Mouse (Mus musculus) embryonic facial prominence, embryonic 12.5 days (tissue): ENCODE measurements around the gene Fam89b. TPM values are rescaled to one million over a fixed set of nuclear protein-coding genes. Genes with fewer than 3 reads are reported as not detected.

Experiments
- ATAC-seq: fragments of 200-750 bp; cut with Nextera tagmentation; 2 replicates; pipeline ENCODE4 v1.8.0; 2017; ENCODE audit not compliant: insufficient number of reproducible peaks, insufficient read depth, low FRiP score, low TSS enrichment
- H3K27ac ChIP-seq: fragments of 300-500 bp; sonication (generic); 2 replicates; pipeline ENCODE4 v1.5.1; 2016; ENCODE audit warnings: mild to moderate bottlenecking
- H3K27me3 ChIP-seq: fragments of 300-500 bp; sonication (generic); 2 replicates; pipeline ENCODE4 v1.6.1; 2016; ENCODE audit warnings: mild to moderate bottlenecking, moderate library complexity
- H3K36me3 ChIP-seq: fragments of 300-500 bp; sonication (generic); 2 replicates; pipeline ENCODE4 v1.6.1; 2016; ENCODE audit warnings: mild to moderate bottlenecking
- H3K4me1 ChIP-seq: fragments of 300-500 bp; sonication (generic); 2 replicates; pipeline ENCODE4 v1.6.1; 2016
- H3K4me2 ChIP-seq: fragments of 300-500 bp; sonication (generic); replicated peaks from 2 replicates; pipeline ENCODE4 v1.6.1; 2016; ENCODE audit warnings: mild to moderate bottlenecking, moderate library complexity
- H3K4me3 ChIP-seq: fragments of 300-500 bp; sonication (generic); 2 replicates; pipeline ENCODE4 v1.5.1; 2016; ENCODE audit warnings: mild to moderate bottlenecking
- H3K9ac ChIP-seq: fragments of 300-500 bp; sonication (generic); 2 replicates; pipeline ENCODE4 v1.6.1; 2016; ENCODE audit warnings: mild to moderate bottlenecking, moderate library complexity
- H3K9me3 ChIP-seq: fragments of 300-500 bp; sonication (generic); 2 replicates; pipeline ENCODE4 v1.6.1; 2016; ENCODE audit warnings: mild to moderate bottlenecking, moderate library complexity
- WGBS: fragments of 180-500 bp; shearing (Covaris S2); methylation state at CpG from one replicate; pipeline ENCODE4 v1.1.7; 2016; 5-methylcytosine and 5-hydroxymethylcytosine counted together
- polyA plus RNA-seq: library from polyadenylated mRNA; unstranded; fragments of >200 nt; fragmentation: Nextera tagmentation; extraction: Ambion mirVana; gene quantifications from 2 replicates; pipeline ENCODE4 v1.2.1, GENCODE M21; 2016

Fam89b gene
- polyA plus RNA-seq, 1 experiment from 2014 or later, result 143 TPM

GRCm38 (mm10) chr19:5731264-5731978 lies 2.0 kb upstream of the Fam89b start:
- Histone ChIP-seq H3K4me1 (peaks cover 36% of the 10 kb centered on the region), H3K27ac (peak overlapping the region; percentile 46; the same call in 1 of the 2 replicates), H3K9me3 (no peaks in the 10 kb centered on the region), H3K4me3 (peak overlapping the region; percentile 89), H3K36me3 (no peaks in the 10 kb centered on the region), H3K4me2 (peak overlapping the region; percentile 97), H3K27me3 (0 out of 2 replicates have a peak, but pooled peaks cover 3% of the 10 kb centered on the region), H3K9ac (peak overlapping the region; percentile 75)
- ATAC-seq, result peak; percentile 63
- WGBS, result 1% methylated on average over 47 of the region's 47 CpGs

GRCm38 (mm10) chr19:5730314-5731186 lies 1.1 kb upstream of the Fam89b start:
- ATAC-seq, result no peak
- Histone ChIP-seq H3K27me3 (0 out of 2 replicates have a peak, but pooled peaks cover 2% of the 10 kb centered on the region), H3K27ac (no peak overlapping the region), H3K4me2 (peak overlapping the region; percentile 97), H3K9ac (peak overlapping the region; percentile 75), H3K36me3 (no peaks in the 10 kb centered on the region), H3K4me3 (peak overlapping the region; percentile 89), H3K9me3 (no peaks in the 10 kb centered on the region), H3K4me1 (peaks cover 44% of the 10 kb centered on the region)
- 73% methylated on average over 29 of the region's 29 CpGs for WGBS

GRCm38 (mm10) chr19:5728631-5729443 lies 616 bp downstream of the Fam89b start:
- H3K9me3 ChIP-seq, result no peaks in the 10 kb centered on the region
- H3K27ac ChIP-seq, result peak overlapping the region; percentile 95
- H3K4me1 ChIP-seq, result peaks cover 51% of the 10 kb centered on the region
- peak overlapping the region; percentile 97 for H3K4me2 ChIP-seq
- 8% methylated on average over 37 of the region's 37 CpGs for WGBS
- peaks cover 8% of the 10 kb centered on the region; the same call in 1 of the 2 replicates for H3K36me3 ChIP-seq
- peak overlapping the region; percentile 89 for H3K4me3 ChIP-seq
- no peaks in the 10 kb centered on the region for H3K27me3 ChIP-seq
- H3K9ac ChIP-seq, result peak overlapping the region; percentile 98
- ATAC-seq, result no peak

GRCm38 (mm10) chr19:5727701-5728100 lies 1.8 kb downstream of the Fam89b start:
- Histone ChIP-seq H3K27me3 (no peaks in the 10 kb centered on the region), H3K27ac (0 out of 2 replicates have a peak overlapping the region, but pooled peaks have one; percentile 26), H3K9ac (peak overlapping the region; percentile 98), H3K4me1 (peaks cover 51% of the 10 kb centered on the region), H3K9me3 (no peaks in the 10 kb centered on the region), H3K36me3 (peaks cover 17% of the 10 kb centered on the region), H3K4me2 (peak overlapping the region; percentile 97), H3K4me3 (peak overlapping the region; percentile 89)
- ATAC-seq, result no peak
- WGBS, result 3% methylated on average over 14 of the region's 14 CpGs

- no peaks in the 10 kb centered on the region for H3K27me3 ChIP-seq
- peak overlapping the region; percentile 26; the same call in 1 of the 2 replicates for H3K27ac ChIP-seq
- H3K4me1 ChIP-seq, result peaks cover 51% of the 10 kb centered on the region
- peaks cover 24% of the 10 kb centered on the region for H3K36me3 ChIP-seq
- peak overlapping the region; percentile 89 for H3K4me3 ChIP-seq
- H3K9me3 ChIP-seq, result no peaks in the 10 kb centered on the region
- H3K4me2 ChIP-seq, result peak overlapping the region; percentile 97
- no peak for ATAC-seq
- WGBS, result 76% methylated on average over 15 of the region's 15 CpGs
- peak overlapping the region; percentile 41; the same call in 1 of the 2 replicates for H3K9ac ChIP-seq
Measured at GRCm38 (mm10) chr19:5726961-5727578, 2.4 kb downstream of the Fam89b start.

GRCm38 (mm10) chr19:5725767-5726515 lies 3.5 kb downstream of the Fam89b start, which contains the start of gene Ehbp1l1:
Gene Ehbp1l1 (minus strand): TSS chr19:5726317.
- H3K9ac ChIP-seq, result peak within 1 kb of the TSS; percentile 57
- peaks cover 35% of the 10 kb centered on the region for H3K36me3 ChIP-seq
- peak within 1 kb of the TSS; percentile 89 for H3K4me3 ChIP-seq
- no peaks in the 10 kb centered on the region for H3K27me3 ChIP-seq
- H3K4me1 ChIP-seq, result peaks cover 49% of the 10 kb centered on the region
- no peaks in the 10 kb centered on the region for H3K9me3 ChIP-seq
- WGBS, result 10% methylated on average over 49 of the region's 49 CpGs
- peak within 1 kb of the TSS; percentile 59 for H3K27ac ChIP-seq
- peak within 1 kb of the TSS; percentile 97 for H3K4me2 ChIP-seq
- ATAC-seq, result no peak

GRCm38 (mm10) chr19:5725029-5725707 lies 4.3 kb downstream of the Fam89b start:
- no peaks in the 10 kb centered on the region for H3K27me3 ChIP-seq
- H3K27ac ChIP-seq, result peak overlapping the region; percentile 59; the same call in 1 of the 2 replicates
- H3K4me2 ChIP-seq, result peak overlapping the region; percentile 97
- 0 out of 2 replicates have a peak overlapping the region, but pooled peaks have one; percentile 57 for H3K9ac ChIP-seq
- no peaks in the 10 kb centered on the region for H3K9me3 ChIP-seq
- H3K4me1 ChIP-seq, result peaks cover 42% of the 10 kb centered on the region
- ATAC-seq, result no peak
- H3K36me3 ChIP-seq, result peaks cover 43% of the 10 kb centered on the region
- peak overlapping the region; percentile 37 for H3K4me3 ChIP-seq
- 66% methylated on average over 12 of the region's 12 CpGs for WGBS

- Histone ChIP-seq H3K4me1 (peaks cover 37% of the 10 kb centered on the region), H3K9ac (no peak overlapping the region), H3K4me2 (peak overlapping the region; percentile 97; the same call in 1 of the 2 replicates), H3K4me3 (peak overlapping the region; percentile 37; the same call in 1 of the 2 replicates), H3K36me3 (peaks cover 49% of the 10 kb centered on the region), H3K27me3 (no peaks in the 10 kb centered on the region), H3K9me3 (no peaks in the 10 kb centered on the region), H3K27ac (0 out of 2 replicates have a peak overlapping the region, but pooled peaks have one; percentile 5)
- WGBS, result 68% methylated on average over 7 of the region's 7 CpGs
- ATAC-seq, result no peak
Measured at GRCm38 (mm10) chr19:5724549-5724941, 4.9 kb downstream of the Fam89b start.

GRCm38 (mm10) chr19:5723934-5724548 lies 5.4 kb downstream of the Fam89b start:
- no peak overlapping the region for H3K27ac ChIP-seq
- 69% methylated on average over 4 of the region's 4 CpGs for WGBS
- no peak overlapping the region for H3K4me3 ChIP-seq
- peak overlapping the region; percentile 8 for H3K4me2 ChIP-seq
- peaks cover 54% of the 10 kb centered on the region for H3K36me3 ChIP-seq
- no peaks in the 10 kb centered on the region for H3K27me3 ChIP-seq
- no peaks in the 10 kb centered on the region for H3K9me3 ChIP-seq
- peaks cover 37% of the 10 kb centered on the region for H3K4me1 ChIP-seq
- H3K9ac ChIP-seq, result no peak overlapping the region
- ATAC-seq, result no peak
